Mouse (Mus musculus) CD8-positive naive resting alpha-beta T cell, adult 2 months (primary cell): ENCODE measurements around the gene Sgca.

Experiments
- DNase-seq, 2 experiments: peaks; one replicate each; pipeline ENCODE4 v3.0.0; 2022; ENCODE audit warnings: low read depth in 2 of 2, low spot score in 2 of 2

Gene Sgca

GRCm38 (mm10) chr11:94945236-94945635, 30.9 kb downstream of the Sgca start:
- no peak for DNase-seq

DNA sequence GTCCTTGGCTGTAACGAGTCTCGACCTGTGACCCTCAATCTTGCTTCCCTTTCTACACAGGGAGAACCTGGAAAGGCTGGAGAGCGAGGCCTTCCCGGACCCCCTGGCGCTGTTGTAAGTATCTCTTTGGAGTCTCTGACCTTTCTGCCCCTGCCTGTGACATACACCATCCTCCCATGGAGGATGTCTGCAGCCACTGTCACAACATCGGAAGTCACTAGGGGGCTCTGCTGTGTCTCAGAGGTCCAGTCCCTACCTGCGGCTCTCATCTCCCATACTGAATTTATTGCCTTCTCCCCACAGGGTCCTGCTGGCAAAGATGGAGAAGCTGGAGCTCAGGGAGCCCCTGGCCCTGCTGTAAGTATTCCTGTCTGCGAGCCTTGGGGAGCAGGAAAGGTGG, 31.8 kb downstream of the Sgca start:
- no peak for DNase-seq

DNA sequence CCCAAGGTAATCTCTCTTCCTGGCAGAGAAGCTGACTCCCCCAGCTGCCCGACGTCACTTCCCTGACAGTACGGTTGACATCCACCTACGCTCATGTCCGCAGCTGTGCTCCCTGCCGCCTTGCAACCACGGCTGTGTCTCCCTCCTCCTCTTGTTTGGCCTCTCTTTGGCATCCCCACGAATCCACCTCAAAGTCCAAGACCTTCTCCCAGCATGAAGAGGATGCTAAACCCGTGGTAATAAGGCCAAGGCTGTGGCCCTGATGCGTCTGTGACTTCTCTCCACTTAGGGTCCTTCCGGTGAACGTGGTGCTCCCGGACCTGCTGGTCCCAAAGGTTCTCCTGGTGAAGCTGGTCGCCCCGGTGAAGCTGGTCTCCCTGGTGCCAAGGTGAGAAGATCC, 33.1 kb downstream of the Sgca start:
- no peak for DNase-seq

DNA sequence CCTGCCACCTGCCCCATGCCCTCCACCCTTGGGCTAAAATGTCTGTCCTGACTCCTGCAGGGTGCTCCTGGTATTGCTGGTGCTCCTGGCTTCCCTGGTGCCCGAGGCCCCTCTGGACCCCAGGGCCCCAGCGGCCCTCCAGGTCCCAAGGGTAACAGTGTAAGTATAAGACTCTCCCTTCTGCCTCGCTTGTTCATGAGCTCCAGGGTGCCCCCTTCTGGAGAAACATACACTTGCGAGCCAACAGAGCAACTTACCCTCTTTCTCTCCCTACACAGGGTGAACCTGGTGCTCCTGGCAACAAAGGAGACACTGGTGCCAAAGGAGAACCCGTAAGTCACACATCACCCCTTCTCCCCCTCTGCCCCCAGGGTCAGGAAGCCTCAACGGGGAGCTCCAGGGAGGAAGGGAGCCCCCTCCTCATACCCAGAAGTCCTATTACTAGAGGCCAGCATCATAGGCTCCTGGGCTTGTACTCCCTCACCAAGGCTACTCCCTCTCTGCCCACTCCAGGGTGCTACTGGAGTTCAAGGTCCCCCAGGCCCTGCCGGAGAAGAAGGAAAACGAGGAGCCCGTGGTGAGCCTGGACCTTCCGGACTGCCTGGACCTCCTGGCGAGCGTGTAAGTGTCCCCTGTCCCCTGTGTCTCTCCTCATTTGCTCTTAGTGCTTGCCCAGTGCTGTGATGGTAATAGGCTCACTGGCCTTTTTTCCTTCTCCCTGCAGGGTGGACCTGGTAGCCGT, 33.7 kb downstream of the Sgca start:
- DNase-seq: peak; percentile 41 to 53

DNA sequence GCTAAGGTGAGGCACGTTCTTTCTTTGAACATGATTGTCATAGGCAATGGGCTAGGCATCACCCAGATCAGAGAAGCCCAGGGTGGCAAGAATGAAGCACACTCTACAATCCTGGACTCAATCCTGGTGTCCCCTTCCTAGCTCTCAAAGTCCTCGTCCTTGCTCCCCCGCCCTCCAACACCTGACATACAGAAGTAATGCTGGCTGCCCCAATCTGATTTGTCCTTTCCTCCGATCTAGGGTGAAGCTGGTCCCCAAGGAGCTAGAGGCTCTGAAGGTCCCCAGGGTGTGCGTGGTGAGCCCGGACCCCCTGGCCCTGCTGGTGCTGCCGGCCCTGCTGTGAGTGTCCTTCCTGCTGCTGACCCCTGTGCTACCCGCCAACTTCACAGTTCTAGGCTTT, 34.4 kb downstream of the Sgca start:
- DNase-seq: no peak

DNA sequence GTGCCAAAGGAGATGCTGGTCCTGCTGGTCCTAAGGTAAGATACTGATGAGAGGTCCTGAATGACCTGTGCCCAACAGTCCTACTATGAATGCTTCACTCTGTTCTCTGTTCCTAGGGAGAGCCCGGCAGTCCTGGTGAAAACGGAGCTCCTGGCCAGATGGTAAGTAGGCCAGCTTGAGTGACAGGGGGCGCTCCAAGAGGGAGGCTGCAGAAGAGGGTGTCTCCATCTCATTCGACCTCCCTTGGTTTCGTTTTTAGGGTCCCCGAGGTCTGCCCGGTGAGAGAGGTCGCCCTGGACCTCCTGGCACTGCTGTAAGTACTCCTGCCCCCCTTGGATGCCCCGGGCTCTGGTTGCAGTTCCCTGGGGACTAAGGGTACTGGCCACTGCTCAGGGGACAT, 35.0 kb downstream of the Sgca start:
- DNase-seq: no peak

DNA sequence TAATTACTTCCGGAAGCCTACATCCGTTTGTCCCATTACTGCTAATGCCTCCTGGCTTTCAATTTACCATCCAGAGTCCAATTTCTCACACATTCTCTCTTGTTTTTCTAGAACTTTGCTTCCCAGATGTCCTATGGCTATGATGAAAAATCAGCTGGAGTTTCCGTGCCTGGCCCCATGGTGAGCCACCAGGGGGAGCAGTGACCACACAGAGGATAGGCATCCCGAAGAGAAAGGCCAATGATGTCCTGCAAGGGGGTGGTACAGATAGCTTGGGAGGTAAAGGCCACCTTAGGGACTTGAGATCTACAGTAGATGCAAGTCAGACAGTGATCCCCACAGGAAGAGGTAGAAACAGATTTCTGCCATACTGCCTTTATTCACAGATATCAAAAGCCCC, 36.8 kb downstream of the Sgca start:
- DNase-seq: peak; percentile 48 to 62

DNA sequence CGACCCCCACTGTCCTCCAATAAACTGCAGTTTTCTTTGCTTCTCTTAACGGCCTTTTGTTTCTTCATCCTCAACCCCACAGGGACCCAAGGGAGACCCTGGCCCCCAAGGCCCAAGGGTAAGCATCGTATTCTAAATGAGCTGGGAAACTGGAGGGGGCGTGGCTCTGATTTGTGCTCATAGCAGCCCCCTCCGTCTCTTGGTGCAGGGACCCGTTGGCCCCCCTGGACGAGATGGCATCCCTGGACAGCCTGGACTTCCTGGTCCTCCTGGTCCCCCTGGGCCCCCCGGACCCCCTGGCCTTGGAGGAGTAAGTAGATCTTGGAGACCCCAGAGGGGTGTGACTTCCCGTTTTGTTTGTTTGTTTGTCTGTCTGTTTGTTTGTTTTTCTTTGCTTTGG, 37.8 kb downstream of the Sgca start:
- DNase-seq: no peak

DNA sequence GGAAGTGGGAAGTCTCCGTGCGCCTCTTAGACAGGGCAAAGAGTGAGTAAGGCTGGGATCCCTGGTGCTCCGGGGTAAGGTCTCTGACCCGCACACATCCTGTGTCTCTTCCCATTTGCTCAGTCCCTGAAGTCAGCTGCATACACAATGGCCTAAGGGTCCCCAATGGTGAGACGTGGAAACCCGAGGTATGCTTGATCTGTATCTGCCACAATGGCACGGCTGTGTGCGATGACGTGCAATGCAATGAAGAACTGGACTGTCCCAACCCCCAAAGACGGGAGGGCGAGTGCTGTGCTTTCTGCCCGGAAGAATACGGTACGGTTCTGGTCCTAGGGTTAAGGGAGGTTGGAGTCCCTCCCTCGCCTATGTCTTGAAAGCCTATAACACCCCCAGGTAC, 38.3 kb downstream of the Sgca start:
- DNase-seq: no peak

- DNase-seq: no peak
Observed at GRCm38 (mm10) chr11:94937335-94937781, 38.8 kb downstream of the Sgca start.

DNA sequence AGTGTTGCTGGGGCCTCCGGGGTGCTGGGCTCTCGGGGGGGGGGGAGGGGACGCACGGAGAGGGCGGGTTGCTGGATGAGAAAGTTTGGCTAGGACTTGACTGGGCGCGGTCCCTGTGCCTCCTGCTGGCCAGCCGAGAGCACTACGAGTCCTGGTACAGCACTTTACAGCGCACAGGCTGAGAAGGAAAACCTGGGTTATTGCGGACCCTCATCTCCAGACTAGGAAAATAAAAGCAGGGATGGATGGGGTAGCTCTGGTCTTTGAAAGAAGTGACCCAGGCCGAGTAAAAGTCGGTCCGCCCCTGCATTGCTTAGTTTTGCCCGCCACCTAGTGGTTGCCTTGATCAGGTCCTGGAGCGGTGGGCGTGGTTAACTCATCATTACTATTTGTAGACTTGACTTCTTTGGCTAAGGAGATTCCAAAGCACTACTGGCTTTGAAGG, 39.3 kb downstream of the Sgca start:
- peak; percentile 71 to 86 for DNase-seq

DNA sequence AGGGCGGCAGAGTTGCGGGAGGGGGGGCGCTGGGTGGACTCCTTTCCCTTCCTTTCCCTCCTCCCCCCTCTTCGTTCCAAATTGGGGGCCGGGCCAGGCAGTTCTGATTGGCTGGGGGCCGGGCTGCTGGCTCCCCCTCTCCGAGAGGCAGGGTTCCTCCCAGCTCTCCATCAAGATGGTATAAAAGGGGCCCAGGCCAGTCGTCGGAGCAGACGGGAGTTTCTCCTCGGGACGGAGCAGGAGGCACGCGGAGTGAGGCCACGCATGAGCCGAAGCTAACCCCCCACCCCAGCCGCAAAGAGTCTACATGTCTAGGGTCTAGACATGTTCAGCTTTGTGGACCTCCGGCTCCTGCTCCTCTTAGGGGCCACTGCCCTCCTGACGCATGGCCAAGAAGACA, 40.1 kb downstream of the Sgca start, which contains the start of gene Col1a1:
Gene Col1a1, plus strand, starts transcription at position 180 of the 400 bp plus-strand sequence.
- no peak for DNase-seq

DNA sequence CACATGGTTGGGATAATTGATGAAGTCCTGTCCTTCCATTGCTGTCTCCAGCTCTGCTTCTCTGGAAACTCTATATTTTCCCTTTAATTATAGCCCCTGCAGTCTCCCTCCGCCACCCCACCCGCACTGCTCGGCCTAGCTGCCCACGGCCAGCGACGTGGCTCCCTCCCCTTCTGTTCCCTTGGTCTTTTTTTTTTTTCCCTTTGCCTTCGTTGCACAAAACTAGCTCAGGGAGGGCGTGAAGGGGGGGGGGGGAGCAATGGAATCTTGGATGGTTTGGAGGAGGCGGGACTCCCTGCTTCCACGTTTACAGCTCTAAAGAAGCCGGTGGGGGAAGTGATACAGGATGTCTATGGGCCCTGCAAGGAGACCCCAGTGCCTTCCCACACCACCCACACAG, 41.6 kb downstream of the Sgca start:
- no peak for DNase-seq

- DNase-seq: no peak
Observed at GRCm38 (mm10) chr11:94933584-94933983, 42.5 kb downstream of the Sgca start.

DNA sequence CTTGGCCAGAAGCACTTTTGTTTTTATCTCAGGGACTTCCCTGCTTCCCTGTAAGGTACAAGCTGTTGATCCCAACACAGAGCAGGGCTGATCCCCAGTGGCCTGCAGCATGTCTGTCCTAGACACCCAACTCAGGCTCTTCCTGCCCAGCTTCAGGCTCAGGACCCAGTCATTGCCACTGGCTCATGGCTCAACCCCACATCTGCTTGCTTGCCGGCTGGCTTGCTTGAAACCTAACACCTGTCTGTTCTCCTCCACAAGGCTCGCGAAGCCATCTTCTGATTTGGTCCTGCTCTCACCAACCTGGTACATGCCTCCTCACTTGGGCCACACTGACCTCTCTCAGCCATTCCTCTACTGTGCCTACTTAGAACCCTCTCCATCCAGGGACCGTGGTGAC, 46.0 kb downstream of the Sgca start:
- DNase-seq: no peak

DNA sequence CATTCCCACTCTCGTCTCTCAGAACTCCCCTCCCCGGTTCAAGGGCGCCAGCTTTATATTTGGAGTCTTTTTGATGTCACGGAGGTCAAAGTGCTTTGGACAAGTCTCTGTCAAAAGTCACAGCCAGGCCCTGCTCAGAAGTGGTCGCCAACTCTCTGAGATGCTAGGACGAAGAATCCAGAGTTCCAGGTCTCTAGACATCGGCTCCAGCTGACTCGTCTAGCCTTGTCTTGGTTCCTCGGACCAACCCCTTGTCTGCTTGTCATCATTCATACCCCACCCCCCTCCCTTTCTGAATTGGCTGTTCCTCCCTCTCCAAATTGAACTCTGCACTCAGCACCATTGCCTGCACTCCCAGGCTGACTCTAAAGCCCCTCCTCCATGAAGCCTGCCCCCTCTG, 46.5 kb downstream of the Sgca start:
- no peak for DNase-seq

DNA sequence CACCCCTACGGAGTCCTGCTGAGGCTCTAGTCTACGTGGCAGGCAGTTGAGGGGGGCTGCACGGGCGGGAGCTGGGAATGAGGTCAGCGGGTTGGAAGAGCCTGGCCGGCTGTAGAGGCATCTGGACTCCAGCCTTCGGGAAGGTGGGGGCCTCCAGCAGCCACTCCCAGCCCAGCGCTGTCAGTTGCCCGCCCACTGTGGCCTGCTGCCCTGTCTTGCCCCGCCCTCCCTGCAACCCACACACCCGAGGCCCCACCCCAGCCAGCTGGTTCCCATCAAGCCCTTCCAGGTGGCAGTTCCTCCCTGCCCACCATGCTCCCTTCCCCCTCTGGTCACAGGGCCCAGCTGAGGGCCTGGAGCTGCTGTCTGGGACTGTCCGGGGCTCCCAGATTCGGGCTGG, 47.3 kb downstream of the Sgca start:
- DNase-seq: no peak

DNA sequence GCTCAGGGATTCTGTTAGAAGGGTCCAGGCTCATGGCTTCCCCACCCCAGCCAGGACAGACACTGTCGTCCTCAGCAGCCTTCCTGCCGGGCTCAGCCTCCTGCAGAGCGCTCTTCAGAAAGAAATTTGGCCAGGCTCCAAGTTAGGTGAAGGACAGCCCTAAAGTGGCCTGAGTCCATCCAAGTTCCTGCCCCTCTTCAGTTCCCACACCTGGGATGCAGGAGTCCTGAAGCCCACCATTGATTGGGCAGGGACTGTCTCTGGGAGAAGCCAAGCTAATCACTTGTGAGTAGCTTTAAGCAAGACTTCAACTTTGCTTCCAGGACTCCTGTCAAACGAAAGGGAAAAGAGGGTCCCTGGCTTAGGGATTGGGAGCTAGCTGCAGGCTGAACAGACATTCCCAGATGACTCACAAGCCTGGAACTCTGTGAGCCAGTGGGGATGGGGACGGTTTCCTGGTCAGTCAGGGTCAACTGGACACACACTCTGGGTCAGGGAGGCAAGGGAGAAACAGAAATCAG, 48.3 kb downstream of the Sgca start:
- DNase-seq: no peak

- DNase-seq: no peak
Observed at GRCm38 (mm10) chr11:94926431-94926830, 49.7 kb downstream of the Sgca start.

DNA sequence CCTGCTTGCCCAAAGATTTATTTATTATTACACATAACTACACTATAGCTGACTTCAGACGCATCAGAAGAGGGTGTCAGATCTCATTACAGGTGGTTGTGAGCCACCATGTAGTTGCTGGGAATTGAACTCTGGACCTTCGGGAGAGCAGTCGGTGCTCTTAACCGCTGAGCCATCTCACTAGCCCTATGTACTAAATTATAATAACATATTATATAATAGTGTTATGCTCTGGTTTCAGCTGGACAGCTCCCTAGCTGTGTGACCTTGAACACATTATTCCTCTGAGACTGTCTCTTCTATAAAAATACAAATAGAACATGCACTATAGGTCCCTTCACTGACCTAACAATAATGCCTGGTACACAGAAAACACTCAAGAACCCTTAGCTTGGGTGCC, 51.1 kb downstream of the Sgca start:
- no peak for DNase-seq

DNA sequence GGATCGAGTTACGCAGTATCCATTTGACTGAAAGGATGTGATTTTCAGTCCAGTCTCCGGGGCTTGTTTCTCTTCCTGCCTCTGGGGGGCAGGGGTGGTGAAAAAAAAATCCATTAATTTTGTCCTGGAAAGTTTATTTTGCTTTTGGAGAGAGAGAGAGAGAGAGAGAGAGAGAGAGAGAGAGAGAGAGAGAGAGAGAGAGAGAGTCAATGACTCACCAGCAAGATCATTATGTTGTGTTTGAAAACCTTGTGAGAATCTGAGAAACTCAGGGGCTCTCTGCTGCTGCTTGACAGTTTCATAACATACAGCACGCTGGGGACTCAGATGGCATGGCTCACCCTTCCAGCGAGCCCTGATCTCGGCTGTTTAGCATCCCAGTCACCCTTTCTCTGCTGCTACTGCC, 55.1 kb downstream of the Sgca start:
- no peak for DNase-seq

- DNase-seq: no peak
Observed at GRCm38 (mm10) chr11:94917717-94918116, 58.4 kb downstream of the Sgca start.

GRCm38 (mm10) chr11:94916477-94916876, 59.6 kb downstream of the Sgca start:
- no peak for DNase-seq
